Mouse (Mus musculus) olfactory bulb, adult 2 months (tissue): ENCODE measurements around the gene Dennd5b.

ENCODE experiments used
- CTCF ChIP-seq: fragments of 200-500 bp; IDR thresholded peaks from 2 replicates; pipeline ENCODE4 v1.5.1; 2012; ENCODE audit warnings: low read depth, mild to moderate bottlenecking, low read length, moderate library complexity; ENCODE audit not compliant: insufficient read depth
- POLR2A ChIP-seq: fragments of 200-500 bp; IDR thresholded peaks from 2 replicates; pipeline ENCODE4 v1.6.1; 2012; ENCODE audit warnings: mild to moderate bottlenecking, low read depth, low read length, moderate library complexity; ENCODE audit not compliant: insufficient read depth

DNA sequence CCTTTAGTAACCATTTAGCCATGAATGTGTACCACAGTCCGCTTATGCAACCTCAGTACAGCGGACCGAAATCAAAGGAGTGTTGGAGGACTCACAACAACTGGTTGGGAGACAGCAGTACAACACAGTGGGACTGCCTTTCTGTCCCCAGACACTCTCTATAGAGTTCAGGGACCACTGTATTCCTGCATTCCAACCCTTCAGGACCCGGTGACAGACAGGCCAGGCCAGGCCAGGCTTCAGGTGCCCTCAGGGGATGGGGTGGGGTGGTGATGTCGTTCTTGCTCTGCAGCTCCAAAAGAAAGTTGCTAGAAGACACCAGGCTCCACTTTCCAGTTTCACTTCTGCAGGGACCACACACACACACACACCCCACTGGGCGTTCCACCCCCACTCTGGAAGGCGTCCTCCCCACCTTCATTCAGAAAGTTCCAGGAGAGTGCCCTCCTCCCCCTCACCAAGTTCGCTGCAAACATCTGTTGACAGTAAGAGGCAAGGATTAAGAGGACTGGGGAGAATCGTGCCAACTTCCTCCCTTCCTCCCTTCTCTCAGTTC, 130.0 kb downstream of the Dennd5b start:
- TF ChIP-seq CTCF = no peak
- no peak for TF ChIP-seq POLR2A
